Mouse (Mus musculus): Measurements from ENCODE around the gene Slc1a1. TPM values are rescaled to one million over a fixed set of nuclear protein-coding genes. Genes with fewer than 3 reads are reported as not detected.

Slc1a1 gene
- polyA plus RNA-seq, 1 experiment = 0.23 TPM

GRCm38 (mm10) chr19:28934897-28935296 is 100.0 kb downstream of the Slc1a1 start:
- TF ChIP-seq GATA1 (IDR thresholded peaks at IDR 0.05; ENCODE audit: borderline replicate concordance, low read length) (no peak), FLI1 (IDR thresholded peaks at IDR 0.05; ENCODE audit: low read length) (no peak)
- H3K9me3 ChIP-seq = peaks cover 9% of the 10 kb centered on the region; the same call in 1 of the 2 replicates

GRCm38 (mm10) chr19:28940135-28940874 is 105.5 kb downstream of the Slc1a1 start:
- H3K4me3 ChIP-seq (replicated peaks) = peak overlapping the region; percentile 38
- H3K4me1 ChIP-seq = peaks cover 57% of the 10 kb centered on the region
- no peaks in the 10 kb centered on the region for H3K27me3 ChIP-seq (replicated peaks)
- TF ChIP-seq GATA1 (IDR thresholded peaks at IDR 0.05; ENCODE audit: borderline replicate concordance, low read length) (no peak), FLI1 (IDR thresholded peaks at IDR 0.05; ENCODE audit: low read length) (no peak)
- no peaks in the 10 kb centered on the region for H3K36me3 ChIP-seq (replicated peaks; ENCODE audit: low read length)
- no peaks in the 10 kb centered on the region for H3K9me3 ChIP-seq

More at GRCm38 (mm10) chr19:28934897-28935296, 100.0 kb downstream of the Slc1a1 start:
- no peaks in the 10 kb centered on the region for H3K27me3 ChIP-seq (replicated peaks)
- H3K4me1 ChIP-seq = peaks cover 41% of the 10 kb centered on the region
- no peaks in the 10 kb centered on the region for H3K36me3 ChIP-seq (replicated peaks; ENCODE audit: low read length)
- H3K4me3 ChIP-seq (replicated peaks) = peak overlapping the region; percentile 9

GRCm38 (mm10) chr19:28941271-28941670 is 106.4 kb downstream of the Slc1a1 start:
- H3K4me3 ChIP-seq (replicated peaks) = no peak overlapping the region
- no peaks in the 10 kb centered on the region for H3K36me3 ChIP-seq (replicated peaks; ENCODE audit: low read length)
- TF ChIP-seq GATA1 (IDR thresholded peaks at IDR 0.05; ENCODE audit: borderline replicate concordance, low read length) = no peak
- TF ChIP-seq FLI1 (IDR thresholded peaks at IDR 0.05; ENCODE audit: low read length) = no peak
- H3K27me3 ChIP-seq (replicated peaks) = no peaks in the 10 kb centered on the region
- H3K9me3 ChIP-seq = no peaks in the 10 kb centered on the region
- H3K4me1 ChIP-seq = peaks cover 59% of the 10 kb centered on the region

- Histone ChIP-seq H3K36me3 (replicated peaks; ENCODE audit: low read length) (peaks cover 7% of the 10 kb centered on the region), H3K27me3 (replicated peaks) (no peaks in the 10 kb centered on the region)
Measured at GRCm38 (mm10) chr19:28946782-28947181, 111.9 kb downstream of the Slc1a1 start.

GRCm38 (mm10) chr19:28947311-28947710 is 112.5 kb downstream of the Slc1a1 start:
- H3K36me3 ChIP-seq (replicated peaks; ENCODE audit: low read length) = peaks cover 7% of the 10 kb centered on the region
- H3K4me1 ChIP-seq = peaks cover 44% of the 10 kb centered on the region
- TF ChIP-seq GATA1 (IDR thresholded peaks at IDR 0.05; ENCODE audit: borderline replicate concordance, low read length) (no peak), FLI1 (IDR thresholded peaks at IDR 0.05; ENCODE audit: low read length) (no peak)
- no peaks in the 10 kb centered on the region for H3K27me3 ChIP-seq (replicated peaks)
- H3K9me3 ChIP-seq = peaks cover 11% of the 10 kb centered on the region
- H3K4me3 ChIP-seq (replicated peaks) = no peak overlapping the region

More at GRCm38 (mm10) chr19:28946782-28947181, 111.9 kb downstream of the Slc1a1 start:
- TF ChIP-seq FLI1 (IDR thresholded peaks at IDR 0.05; ENCODE audit: low read length) = no peak
- peaks cover 11% of the 10 kb centered on the region for H3K9me3 ChIP-seq
- H3K4me3 ChIP-seq (replicated peaks) = peak overlapping the region; percentile 64
- peaks cover 44% of the 10 kb centered on the region for H3K4me1 ChIP-seq

- TF ChIP-seq GATA1 (IDR thresholded peaks at IDR 0.05; ENCODE audit: borderline replicate concordance, low read length) = no peak
- TF ChIP-seq FLI1 (IDR thresholded peaks at IDR 0.05; ENCODE audit: low read length) = no peak
- H3K9me3 ChIP-seq = peaks cover 11% of the 10 kb centered on the region
Measured at GRCm38 (mm10) chr19:28951251-28951650, 116.4 kb downstream of the Slc1a1 start.

GRCm38 (mm10) chr19:28963113-28963512 is 128.3 kb downstream of the Slc1a1 start:
- TF ChIP-seq GATA1 (IDR thresholded peaks at IDR 0.05; ENCODE audit: borderline replicate concordance, low read length) (no peak), FLI1 (IDR thresholded peaks at IDR 0.05; ENCODE audit: low read length) (no peak)
- Histone ChIP-seq H3K4me1 (peaks cover 43% of the 10 kb centered on the region), H3K9me3 (no peaks in the 10 kb centered on the region), H3K27me3 (replicated peaks) (no peaks in the 10 kb centered on the region), H3K4me3 (replicated peaks) (no peak overlapping the region), H3K36me3 (replicated peaks; ENCODE audit: low read length) (peaks cover 15% of the 10 kb centered on the region)

More at GRCm38 (mm10) chr19:28951251-28951650, 116.4 kb downstream of the Slc1a1 start:
- Histone ChIP-seq H3K4me3 (replicated peaks) (no peak overlapping the region), H3K4me1 (peaks cover 17% of the 10 kb centered on the region), H3K27me3 (replicated peaks) (no peaks in the 10 kb centered on the region), H3K36me3 (replicated peaks; ENCODE audit: low read length) (peaks cover 7% of the 10 kb centered on the region)

GRCm38 (mm10) chr19:28963513-28963841 is 128.6 kb downstream of the Slc1a1 start:
- H3K27me3 ChIP-seq (replicated peaks) = no peaks in the 10 kb centered on the region
- H3K9me3 ChIP-seq = no peaks in the 10 kb centered on the region
- TF ChIP-seq FLI1 (IDR thresholded peaks at IDR 0.05; ENCODE audit: low read length) (no peak), GATA1 (IDR thresholded peaks at IDR 0.05; ENCODE audit: borderline replicate concordance, low read length) (no peak)
- H3K36me3 ChIP-seq (replicated peaks; ENCODE audit: low read length) = peaks cover 17% of the 10 kb centered on the region
- H3K4me3 ChIP-seq (replicated peaks) = peak overlapping the region; percentile 98
- peaks cover 43% of the 10 kb centered on the region for H3K4me1 ChIP-seq

Other genes starting within 250 kb of the Slc1a1 start
- 0.06 TPM in 1 of 2 replicates, not detected in the other for gene Glis3, start 155.0 kb upstream of the Slc1a1 start, polyA plus RNA-seq (2012; ENCODE audit: insufficient read depth, low replicate concordance)
- 5.6 and 7.0 TPM in 2 replicates for gene Plpp6, start 128.9 kb downstream of the Slc1a1 start, polyA plus RNA-seq (2012; ENCODE audit: insufficient read depth, low replicate concordance)
- gene 4430402I18Rik, start 132.8 kb downstream of the Slc1a1 start, polyA plus RNA-seq (2012; ENCODE audit: insufficient read depth, low replicate concordance) = not detected in 2 replicates
- gene Cdc37l1, start 155.3 kb downstream of the Slc1a1 start, polyA plus RNA-seq (2012; ENCODE audit: insufficient read depth, low replicate concordance) = 2.2 and 2.4 TPM in 2 replicates
- 5.4 and 8.1 TPM in 2 replicates for gene Ak3, start 212.9 kb downstream of the Slc1a1 start, polyA plus RNA-seq (2012; ENCODE audit: insufficient read depth, low replicate concordance)

Data from megakaryocyte, embryonic 14.5 days (primary cell).